Mouse (Mus musculus) CH12.LX (cell line): ENCODE data around the gene Sgpp1. TPM values are rescaled to one million over a fixed set of nuclear protein-coding genes. Genes with fewer than 3 reads are reported as not detected.

Experiments
- DNase-seq: peaks from one replicate; pipeline ENCODE4 v3.0.0-alpha.2; 2013; ENCODE audit errors: extremely low read depth
- H3K27ac ChIP-seq: 2 replicates; pipeline ENCODE4 v1.5.1; 2012; ENCODE audit warnings: low read depth, mild to moderate bottlenecking, control low read depth, moderate library complexity; ENCODE audit not compliant: insufficient read depth
- H3K27me3 ChIP-seq: replicated peaks from 2 replicates; pipeline ENCODE3; 2012; ENCODE audit warnings: inconsistent platforms
- H3K36me3 ChIP-seq, 2 experiments: replicated peaks in 1 of 2; 2 replicates each; pipeline versions ENCODE3 to v1.6.1; 2012; ENCODE audit warnings: inconsistent platforms in 1 of 2, low read length in 1 of 2, mild to moderate bottlenecking in 1 of 2, mixed read lengths in 1 of 2, moderate library complexity in 1 of 2; ENCODE audit not compliant: control insufficient read depth in 1 of 2, insufficient read depth in 1 of 2
- H3K4me1 ChIP-seq, 2 experiments: 2 replicates each; pipeline ENCODE4 v1.6.1; 2012; ENCODE audit warnings: inconsistent platforms in 1 of 2, moderate library complexity in 1 of 2; ENCODE audit not compliant: insufficient read depth in 2 of 2, control insufficient read depth in 1 of 2
- H3K4me2 ChIP-seq: 2 replicates; pipeline ENCODE4 v1.6.1; 2012; ENCODE audit warnings: low read depth, mild to moderate bottlenecking, control low read depth; ENCODE audit not compliant: poor library complexity, insufficient read depth, severe bottlenecking
- H3K4me3 ChIP-seq, 3 experiments: fragments of 150-350 bp in 1 of 3; sonication (generic) in 1 of 3; replicated peaks in 1 of 3; 2 replicates each; pipeline versions ENCODE3 to v1.5.1; 2011 to 2012; ENCODE audit warnings: low read depth in 2 of 3, low read length in 2 of 3, mild to moderate bottlenecking in 2 of 3, moderate library complexity in 2 of 3, control low read depth in 1 of 3, improper control_type of control experiment in 1 of 3, inconsistent platforms in 1 of 3, mixed read lengths in 1 of 3; ENCODE audit not compliant: poor library complexity in 1 of 3
- H3K79me2 ChIP-seq: replicated peaks from 2 replicates; pipeline ENCODE4 v1.6.1; 2012; ENCODE audit warnings: mild to moderate bottlenecking, moderate library complexity; ENCODE audit not compliant: control insufficient read depth, poor library complexity, insufficient read depth, severe bottlenecking; ENCODE audit errors: extremely low read depth
- H3K9ac ChIP-seq: 2 replicates; pipeline ENCODE4 v1.6.1; 2012; ENCODE audit warnings: low read depth, mild to moderate bottlenecking, control low read depth, moderate library complexity; ENCODE audit not compliant: insufficient read depth
- H3K9me3 ChIP-seq: replicated peaks from 2 replicates; pipeline ENCODE3; 2012; ENCODE audit warnings: low read length, inconsistent platforms, mixed read lengths
- CHD1 ChIP-seq: IDR thresholded peaks from 2 replicates; pipeline ENCODE4 v1.6.1; 2012; ENCODE audit warnings: low read depth, low read length, improper control_type of control experiment, inconsistent platforms
- CTCF ChIP-seq, 2 experiments: IDR thresholded peaks in 1 of 2; conservative IDR thresholded peaks in 1 of 2; 2 replicates each; pipeline ENCODE4 v1.5.1; 2011 to 2012; ENCODE audit warnings: low read depth in 2 of 2, low read length in 2 of 2, improper control_type of control experiment in 1 of 2, inconsistent platforms in 1 of 2, mild to moderate bottlenecking in 1 of 2, moderate library complexity in 1 of 2
- ELF1 ChIP-seq: IDR thresholded peaks from 2 replicates; pipeline ENCODE4 v1.6.1; 2014; ENCODE audit warnings: low read depth, mild to moderate bottlenecking, inconsistent platforms, low read length, improper control_type of control experiment
- ETS1 ChIP-seq: conservative IDR thresholded peaks from 2 replicates; pipeline ENCODE4 v1.6.1; 2012; ENCODE audit warnings: low read depth, mild to moderate bottlenecking, inconsistent platforms, low read length, improper control_type of control experiment, moderate library complexity
- JUN ChIP-seq: IDR thresholded peaks from 2 replicates; pipeline ENCODE4 v1.6.1; 2011; ENCODE audit warnings: low read depth, mild to moderate bottlenecking, low read length, improper control_type of control experiment, moderate library complexity; ENCODE audit not compliant: insufficient read depth
- JUND ChIP-seq: conservative IDR thresholded peaks from 2 replicates; pipeline ENCODE4 v1.6.1; 2011; ENCODE audit warnings: low read depth, low read length, improper control_type of control experiment
- KAT2A ChIP-seq: IDR thresholded peaks from 2 replicates; pipeline ENCODE4 v1.6.1; 2012; ENCODE audit warnings: low read length, improper control_type of control experiment, inconsistent platforms; ENCODE audit not compliant: insufficient replicate concordance
- MAFK ChIP-seq: IDR thresholded peaks from 2 replicates; pipeline ENCODE4 v1.6.1; 2011; ENCODE audit warnings: low read length, improper control_type of control experiment; ENCODE audit not compliant: insufficient replicate concordance
- MAZ ChIP-seq: IDR thresholded peaks from 2 replicates; pipeline ENCODE4 v1.6.1; 2012; ENCODE audit warnings: low read depth, mild to moderate bottlenecking, inconsistent platforms, low read length, improper control_type of control experiment, moderate library complexity
- MXI1 ChIP-seq: IDR thresholded peaks from 2 replicates; pipeline ENCODE4 v1.6.1; 2011; ENCODE audit warnings: mild to moderate bottlenecking, low read depth, low read length, improper control_type of control experiment
- MYC ChIP-seq: IDR thresholded peaks from 2 replicates; pipeline ENCODE4 v1.6.1; 2011; ENCODE audit warnings: low read depth, mild to moderate bottlenecking, improper control_type of control experiment, low read length
- NELFE ChIP-seq: IDR thresholded peaks from 2 replicates; pipeline ENCODE4 v1.6.1; 2011; ENCODE audit warnings: low read depth, low read length, improper control_type of control experiment
- NRF1 ChIP-seq: IDR thresholded peaks from 2 replicates; pipeline ENCODE4 v1.6.1; 2014; ENCODE audit warnings: low read depth, mild to moderate bottlenecking, inconsistent platforms, low read length, improper control_type of control experiment, moderate library complexity
- SIN3A ChIP-seq: IDR thresholded peaks from 2 replicates; pipeline ENCODE4 v1.6.1; 2012; ENCODE audit warnings: low read length, improper control_type of control experiment, inconsistent platforms
- SMC3 ChIP-seq: IDR thresholded peaks from 2 replicates; pipeline ENCODE4 v1.6.1; 2011; ENCODE audit warnings: low read depth, low read length, improper control_type of control experiment
- TBP ChIP-seq: conservative IDR thresholded peaks from 2 replicates; pipeline ENCODE4 v1.6.1; 2011; ENCODE audit warnings: low read depth, low read length, improper control_type of control experiment
- TCF12 ChIP-seq: IDR thresholded peaks from 2 replicates; pipeline ENCODE4 v1.6.1; 2014; ENCODE audit warnings: low read depth, mild to moderate bottlenecking, inconsistent platforms, low read length, improper control_type of control experiment
- UBTF ChIP-seq: IDR thresholded peaks from 2 replicates; pipeline ENCODE4 v1.6.1; 2012; ENCODE audit warnings: low read depth, mild to moderate bottlenecking, inconsistent platforms, low read length, improper control_type of control experiment, moderate library complexity
- USF1 ChIP-seq: IDR thresholded peaks from 2 replicates; pipeline ENCODE4 v1.6.1; 2014; ENCODE audit warnings: low read depth, mild to moderate bottlenecking, inconsistent platforms, low read length, improper control_type of control experiment
- ZC3H11A ChIP-seq: IDR thresholded peaks from 2 replicates; pipeline ENCODE4 v1.6.1; 2012; ENCODE audit warnings: low read depth, mild to moderate bottlenecking, inconsistent platforms, low read length, improper control_type of control experiment
- ZKSCAN1 ChIP-seq: IDR thresholded peaks from 2 replicates; pipeline ENCODE4 v1.6.1; 2012; ENCODE audit warnings: low read depth, inconsistent platforms, low read length, improper control_type of control experiment, borderline replicate concordance
- ZMIZ1 ChIP-seq: IDR thresholded peaks from 2 replicates; pipeline ENCODE4 v1.6.1; 2012; ENCODE audit warnings: low read depth, mild to moderate bottlenecking, inconsistent platforms, low read length, improper control_type of control experiment
- ZNF384 ChIP-seq: IDR thresholded peaks from 2 replicates; pipeline ENCODE4 v1.6.1; 2012; ENCODE audit warnings: low read depth, low read length, improper control_type of control experiment, inconsistent platforms
- dilution Hi-C: fragments of 300-500 bp; cut with MboI; formaldehyde crosslinking; loops from 2 replicates; pipeline ENCODE4 v1.14.3; 2020; ENCODE audit warnings: low sequenced_read_pairs; ENCODE audit not compliant: extremely low pct_unique_long_range_greater_than_20kb, extremely low pct_ligation_motif_present
- in situ Hi-C: fragments of 300-500 bp; cut with MboI; formaldehyde crosslinking; loops from 3 replicates; pipeline ENCODE4 v1.14.3; 2019; ENCODE audit warnings: low sequenced_read_pairs, low pct_ligation_motif_present, low pct_unique_long_range_greater_than_20kb, mixed read lengths
- polyA plus RNA-seq: library from polyadenylated mRNA; unstranded; fragments of >175 nt; gene quantifications from 2 replicates; pipeline ENCODE4 v1.2.1, GENCODE M21; 2012; ENCODE audit warnings: low read depth; ENCODE audit not compliant: insufficient read length
- total RNA-seq, 2 experiments: library from RNA; depleted of rRNA; stranded (reverse); fragments of 300-350 nt in 1 of 2; fragments of >200 nt in 1 of 2; gene quantifications; 2 replicates each; pipeline ENCODE4 v1.2.3; 2012 to 2014

The Sgpp1 gene
- total and polyA plus RNA-seq, 3 experiments, result 17.3 to 43.9 (median 23.6) TPM

DNA sequence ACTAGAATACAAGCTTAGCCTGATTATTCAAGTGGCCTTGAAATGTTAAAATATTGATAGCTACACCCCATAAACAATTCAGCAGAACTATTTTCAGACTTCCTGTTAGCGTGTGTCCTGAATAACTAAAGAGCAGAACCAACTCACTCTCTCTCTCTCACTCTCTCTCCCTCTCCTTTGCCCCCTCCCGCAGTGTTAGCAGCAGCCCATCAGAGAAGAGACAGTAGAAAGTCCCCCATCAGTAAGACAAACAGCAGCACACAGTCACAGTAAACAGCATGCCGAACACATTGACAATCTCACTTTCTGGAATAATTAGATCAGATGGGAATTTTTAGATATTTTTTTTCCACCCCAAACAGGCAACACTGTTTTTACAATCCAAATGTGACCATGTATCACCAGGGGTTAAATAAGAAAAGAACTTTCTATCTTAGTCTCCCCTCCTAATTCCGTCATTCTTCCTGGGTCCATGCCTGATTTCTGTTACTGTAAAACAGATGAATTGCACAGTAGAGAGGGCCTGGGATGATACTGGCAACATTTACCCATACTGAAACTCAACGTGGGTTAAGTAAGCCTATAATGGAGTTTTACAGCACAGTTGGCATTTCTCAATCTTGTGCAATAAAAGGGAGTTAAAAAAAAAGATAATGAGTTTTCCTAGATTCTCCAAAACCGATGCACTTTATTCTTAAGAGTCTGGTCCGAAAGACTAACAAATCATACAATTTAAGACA is 2.0 kb downstream of the Sgpp1 start (continued):
- TF ChIP-seq JUN (no peak), KAT2A (no peak)

DNA sequence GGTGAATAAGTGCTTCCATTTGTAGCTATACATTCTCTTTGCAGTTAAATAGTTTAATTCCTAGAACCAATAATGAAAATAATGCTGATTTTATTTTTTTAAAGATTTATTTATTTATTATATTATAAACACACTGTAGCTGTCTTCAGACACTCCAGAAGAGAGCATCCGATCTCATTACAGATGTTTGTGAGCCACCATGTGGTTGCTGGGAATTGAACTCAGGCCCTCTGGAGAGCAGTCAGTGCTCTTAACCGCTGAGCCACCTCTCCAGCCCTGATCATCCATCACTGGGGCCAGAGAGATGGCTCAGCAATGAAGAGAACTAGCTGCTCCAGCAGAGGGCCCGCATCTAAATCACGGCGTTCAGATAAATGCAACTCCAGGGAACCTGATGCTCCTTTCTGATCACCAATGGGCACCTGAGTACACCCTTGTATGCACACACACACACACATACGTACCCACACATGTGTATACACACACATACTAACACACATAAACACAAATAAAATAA is 3.5 kb downstream of the Sgpp1 start:
- peaks cover 0 to 30% of the 10 kb centered on the region in 2 experiments; a peak in 2 of 4 replicates for H3K4me1 ChIP-seq
- in situ Hi-C loops, result no loop called here
- TF ChIP-seq TCF12, result no peak
- peak; percentile 24; the same call in 1 of the 2 replicates for TF ChIP-seq MAFK
- no peak for TF ChIP-seq ZMIZ1
- no peak for TF ChIP-seq ZNF384
- TF ChIP-seq ZC3H11A, result no peak
- no peak for TF ChIP-seq USF1
- TF ChIP-seq ELF1, result peak; percentile 77
- no peak for TF ChIP-seq SIN3A
- TF ChIP-seq KAT2A, result no peak
- TF ChIP-seq NELFE, result no peak
- no peak for TF ChIP-seq MAZ
- TF ChIP-seq CTCF (conservative IDR thresholded peaks at IDR 0.05 in 1 of 2, IDR thresholded peaks at IDR 0.05 in 1 of 2; ENCODE audit: low read depth in 2 of 2, low read length in 2 of 2), result peak in 1 of 2 experiments; percentile 33; a peak in 2 of 4 replicates
- no peak for TF ChIP-seq JUND
- TF ChIP-seq NRF1, result no peak
- TF ChIP-seq SMC3, result no peak
- TF ChIP-seq MXI1, result peak; percentile 32; the same call in 1 of the 2 replicates
- TF ChIP-seq ZKSCAN1, result no peak
- TF ChIP-seq JUN, result no peak
- TF ChIP-seq ETS1, result no peak
- TF ChIP-seq TBP, result peak; percentile 96
- peak; percentile 76; the same call in 1 of the 2 replicates for TF ChIP-seq CHD1
- TF ChIP-seq MYC, result peak; percentile 24; the same call in 1 of the 2 replicates
- no peak for TF ChIP-seq UBTF
- TF ChIP-seq, all 38 proteins: peak for 7
- peaks cover 4% of the 10 kb centered on the region for H3K9me3 ChIP-seq
- no peak overlapping the region for H3K27ac ChIP-seq
- H3K27me3 ChIP-seq, result no peaks in the 10 kb centered on the region
- H3K36me3 ChIP-seq, result peaks cover 7 to 11% of the 10 kb centered on the region in 2 experiments
- H3K79me2 ChIP-seq, result peaks cover 48% of the 10 kb centered on the region
- peak; percentile 55 for DNase-seq
- H3K4me2 ChIP-seq, result peak overlapping the region; percentile 43
- no peak overlapping the region for H3K9ac ChIP-seq
- H3K4me3 ChIP-seq, result peak overlapping the region in 1 of 3 experiments; percentile 17
- dilution Hi-C loops, result no loop called here
